Mouse (Mus musculus) embryonic facial prominence, embryonic 14.5 days (tissue): ENCODE data around the gene Kif3c. TPM values are rescaled to one million over a fixed set of nuclear protein-coding genes. Genes with fewer than 3 reads are reported as not detected.

Experiments used
- ATAC-seq: fragments of 200-750 bp; cut with Nextera tagmentation; 2 replicates; pipeline ENCODE4 v1.8.0; 2017; ENCODE audit warnings: low read depth, moderate number of reproducible peaks, moderate TSS enrichment
- DNase-seq: peaks from one replicate; pipeline ENCODE4 v3.0.0-alpha.2; 2015; ENCODE audit warnings: low spot score
- H3K27ac ChIP-seq: fragments of 300-500 bp; sonication (generic); replicated peaks from 2 replicates; pipeline ENCODE4 v1.5.1; 2014; ENCODE audit warnings: low read depth, mild to moderate bottlenecking, low read length, moderate library complexity
- H3K27me3 ChIP-seq: fragments of 300-500 bp; sonication (generic); replicated peaks from 2 replicates; pipeline ENCODE4 v1.6.1; 2014; ENCODE audit warnings: low read length; ENCODE audit not compliant: control insufficient read depth, insufficient read depth
- H3K36me3 ChIP-seq: fragments of 300-500 bp; sonication (generic); 2 replicates; pipeline ENCODE4 v1.6.1; 2014; ENCODE audit warnings: low read length, mixed read lengths; ENCODE audit not compliant: control insufficient read depth, insufficient read depth
- H3K4me1 ChIP-seq: fragments of 300-500 bp; sonication (generic); 2 replicates; pipeline ENCODE4 v1.6.1; 2014; ENCODE audit warnings: antibody characterized with exemption, low read length; ENCODE audit not compliant: control insufficient read depth, insufficient read depth
- H3K4me2 ChIP-seq: fragments of 300-500 bp; sonication (generic); 2 replicates; pipeline ENCODE4 v1.6.1; 2014; ENCODE audit warnings: low read depth, mild to moderate bottlenecking, low read length, moderate library complexity, mixed read lengths
- H3K4me3 ChIP-seq: fragments of 300-500 bp; sonication (generic); 2 replicates; pipeline ENCODE4 v1.5.1; 2014; ENCODE audit warnings: low read depth, mild to moderate bottlenecking, low read length
- H3K9ac ChIP-seq: fragments of 300-500 bp; sonication (generic); 2 replicates; pipeline ENCODE4 v1.6.1; 2014; ENCODE audit warnings: low read depth, mild to moderate bottlenecking, low read length, moderate library complexity, mixed read lengths
- H3K9me3 ChIP-seq: fragments of 300-500 bp; sonication (generic); 2 replicates; pipeline ENCODE4 v1.6.1; 2016; ENCODE audit warnings: low read length; ENCODE audit not compliant: control insufficient read depth
- WGBS: fragments of 180-500 bp; shearing (Covaris S2); extraction: QIAGEN DNeasy Blood & Tissue Kit; methylation state at CpG from one replicate; pipeline ENCODE4 v1.1.7; 2014; 5-methylcytosine and 5-hydroxymethylcytosine counted together
- polyA plus RNA-seq: library from polyadenylated mRNA; unstranded; fragments of >200 nt; fragmentation: Nextera tagmentation; extraction: Ambion mirVana; gene quantifications from 2 replicates; pipeline ENCODE4 v1.2.1, GENCODE M21; 2014

Gene Kif3c
- polyA plus RNA-seq, 1 experiment from 2014 or later, result 11.1 TPM

GRCm38 (mm10) chr12:3374552-3374951 is 9.6 kb downstream of the Kif3c start:
- H3K4me3 ChIP-seq, result no peak overlapping the region
- H3K27me3 ChIP-seq, result no peaks in the 10 kb centered on the region
- H3K9me3 ChIP-seq, result no peaks in the 10 kb centered on the region
- no peak overlapping the region for H3K4me2 ChIP-seq
- no peak overlapping the region for H3K27ac ChIP-seq
- H3K4me1 ChIP-seq, result peaks cover 13% of the 10 kb centered on the region
- H3K36me3 ChIP-seq, result peaks cover 21% of the 10 kb centered on the region
- H3K9ac ChIP-seq, result no peak overlapping the region
- DNase-seq, result no peak
- WGBS, result 66% methylated on average over 5 of the region's 5 CpGs
- ATAC-seq, result no peak

GRCm38 (mm10) chr12:3377190-3377589 is 12.3 kb downstream of the Kif3c start:
- DNase-seq (no peak), ATAC-seq (no peak)
- no peaks in the 10 kb centered on the region for H3K4me1 ChIP-seq
- H3K4me3 ChIP-seq, result no peak overlapping the region
- no peak overlapping the region for H3K4me2 ChIP-seq
- H3K9ac ChIP-seq, result no peak overlapping the region
- WGBS, result 25% methylated on average over 3 of the region's 3 CpGs
- no peak overlapping the region for H3K27ac ChIP-seq
- peaks cover 26% of the 10 kb centered on the region for H3K36me3 ChIP-seq
- H3K9me3 ChIP-seq, result no peaks in the 10 kb centered on the region
- no peaks in the 10 kb centered on the region for H3K27me3 ChIP-seq

- H3K27ac ChIP-seq, result no peak overlapping the region
- ATAC-seq (no peak), DNase-seq (no peak)
- no peaks in the 10 kb centered on the region for H3K4me1 ChIP-seq
- WGBS, result 74% methylated on average over 5 of the region's 5 CpGs
- H3K4me3 ChIP-seq, result no peak overlapping the region
- no peak overlapping the region for H3K9ac ChIP-seq
- no peaks in the 10 kb centered on the region for H3K9me3 ChIP-seq
- no peak overlapping the region for H3K4me2 ChIP-seq
- no peaks in the 10 kb centered on the region for H3K27me3 ChIP-seq
- H3K36me3 ChIP-seq, result peaks cover 32% of the 10 kb centered on the region
Observed at GRCm38 (mm10) chr12:3377755-3378154, 12.8 kb downstream of the Kif3c start.

- no peak overlapping the region for H3K27ac ChIP-seq
- H3K4me1 ChIP-seq, result no peaks in the 10 kb centered on the region
- no peaks in the 10 kb centered on the region for H3K27me3 ChIP-seq
- peaks cover 44% of the 10 kb centered on the region for H3K36me3 ChIP-seq
- no peak overlapping the region for H3K4me2 ChIP-seq
- 83% methylated on average over 1 of the region's 1 CpGs for WGBS
- H3K9ac ChIP-seq, result no peak overlapping the region
- no peak overlapping the region for H3K4me3 ChIP-seq
- DNase-seq (no peak), ATAC-seq (no peak)
- no peaks in the 10 kb centered on the region for H3K9me3 ChIP-seq
Observed at GRCm38 (mm10) chr12:3384860-3385259, 19.9 kb downstream of the Kif3c start.

GRCm38 (mm10) chr12:3385271-3385670 is 20.3 kb downstream of the Kif3c start:
- Histone ChIP-seq H3K4me1 (no peaks in the 10 kb centered on the region), H3K4me2 (no peak overlapping the region), H3K36me3 (peaks cover 48% of the 10 kb centered on the region), H3K27ac (no peak overlapping the region), H3K9me3 (no peaks in the 10 kb centered on the region), H3K9ac (no peak overlapping the region), H3K27me3 (no peaks in the 10 kb centered on the region), H3K4me3 (no peak overlapping the region)
- WGBS, result 80% methylated on average over 6 of the region's 6 CpGs
- DNase-seq, result no peak
- no peak for ATAC-seq

- 63% methylated on average over 10 of the region's 10 CpGs for WGBS
Observed at GRCm38 (mm10) chr12:3385940-3386339, 21.0 kb downstream of the Kif3c start.

GRCm38 (mm10) chr12:3387891-3388290 is 23.0 kb downstream of the Kif3c start:
- no peak overlapping the region for H3K4me2 ChIP-seq
- WGBS, result 90% methylated on average over 16 of the region's 16 CpGs
- no peak overlapping the region for H3K9ac ChIP-seq
- H3K27me3 ChIP-seq, result no peaks in the 10 kb centered on the region
- H3K4me1 ChIP-seq, result no peaks in the 10 kb centered on the region
- ATAC-seq (no peak), DNase-seq (no peak)
- H3K4me3 ChIP-seq, result no peak overlapping the region
- H3K9me3 ChIP-seq, result no peaks in the 10 kb centered on the region
- H3K27ac ChIP-seq, result no peak overlapping the region
- H3K36me3 ChIP-seq, result peaks cover 47% of the 10 kb centered on the region

More at GRCm38 (mm10) chr12:3385940-3386339, 21.0 kb downstream of the Kif3c start:
- Histone ChIP-seq H3K9me3 (no peaks in the 10 kb centered on the region), H3K27me3 (no peaks in the 10 kb centered on the region), H3K36me3 (peaks cover 48% of the 10 kb centered on the region), H3K4me1 (no peaks in the 10 kb centered on the region), H3K9ac (no peak overlapping the region), H3K4me2 (no peak overlapping the region), H3K27ac (no peak overlapping the region), H3K4me3 (no peak overlapping the region)
- 0 out of 2 replicates have a peak, but pooled peaks have one; percentile 19 for ATAC-seq
- DNase-seq, result no peak

GRCm38 (mm10) chr12:3389394-3389793 is 24.5 kb downstream of the Kif3c start:
- H3K4me3 ChIP-seq, result no peak overlapping the region
- peaks cover 47% of the 10 kb centered on the region for H3K36me3 ChIP-seq
- WGBS, result 90% methylated on average over 9 of the region's 12 CpGs

GRCm38 (mm10) chr12:3390071-3390470 is 25.1 kb downstream of the Kif3c start:
- Histone ChIP-seq H3K9me3 (no peaks in the 10 kb centered on the region), H3K9ac (no peak overlapping the region), H3K4me1 (no peaks in the 10 kb centered on the region), H3K36me3 (peaks cover 47% of the 10 kb centered on the region), H3K27ac (no peak overlapping the region), H3K4me3 (no peak overlapping the region), H3K4me2 (no peak overlapping the region), H3K27me3 (no peaks in the 10 kb centered on the region)
- no peak for DNase-seq
- no peak for ATAC-seq
- 89% methylated on average over 2 of the region's 2 CpGs for WGBS

More at GRCm38 (mm10) chr12:3389394-3389793, 24.5 kb downstream of the Kif3c start:
- Histone ChIP-seq H3K4me1 (no peaks in the 10 kb centered on the region), H3K9ac (no peak overlapping the region), H3K4me2 (no peak overlapping the region), H3K27ac (no peak overlapping the region), H3K9me3 (no peaks in the 10 kb centered on the region), H3K27me3 (no peaks in the 10 kb centered on the region)
- ATAC-seq, result no peak
- DNase-seq, result no peak
